Mouse (Mus musculus) testis, adult 2 months (tissue): ENCODE measurements around the gene Ubb.

Source experiments
- CTCF ChIP-seq: fragments of 200-500 bp; IDR thresholded peaks from 2 replicates; pipeline ENCODE4 v1.5.1; 2012; ENCODE audit warnings: low read depth, mild to moderate bottlenecking, inconsistent platforms, low read length, moderate library complexity; ENCODE audit not compliant: control insufficient read depth, insufficient read depth, insufficient replicate concordance
- POLR2A ChIP-seq: fragments of 200-500 bp; IDR thresholded peaks from 2 replicates; pipeline ENCODE4 v1.6.1; 2012; ENCODE audit warnings: low read depth, mild to moderate bottlenecking, inconsistent platforms, low read length, moderate library complexity; ENCODE audit not compliant: control insufficient read depth

DNA sequence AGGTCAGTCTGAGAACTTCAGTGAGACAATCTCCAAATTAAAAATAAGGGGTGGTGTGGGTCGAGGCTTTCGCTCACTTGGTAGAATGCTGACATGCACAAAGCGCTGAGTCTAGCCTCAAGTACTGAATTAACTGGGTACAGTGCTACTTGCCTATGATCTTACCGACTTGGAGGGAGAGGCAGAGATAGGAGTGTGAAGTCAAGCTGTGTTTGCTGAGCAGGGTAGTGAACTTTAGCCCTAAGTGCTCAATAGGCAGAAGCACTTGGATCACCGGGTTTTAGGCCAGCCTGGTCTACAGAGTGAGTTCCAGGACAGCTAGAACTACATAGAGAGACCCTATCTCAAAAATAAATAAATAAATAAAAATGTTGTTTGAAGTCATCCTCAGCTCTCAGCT is 6.2 kb downstream of the Ubb start:
- TF ChIP-seq CTCF = no peak
- no peak for TF ChIP-seq POLR2A
